Mouse (Mus musculus) G1E-ER4 (cell line): ENCODE measurements at regions not wholly inside any gene's neighbourhood (a gene's known extent, or its start where the extent isn't known, plus 50 kb on each side); places are given as distances from the start of the nearest gene placed in this dataset.

Experiments used
- GATA1 ChIP-seq: IDR thresholded peaks from one replicate; pipeline ENCODE4 v1.8.0; 2012; ENCODE audit warnings: low read length, inconsistent platforms

DNA sequence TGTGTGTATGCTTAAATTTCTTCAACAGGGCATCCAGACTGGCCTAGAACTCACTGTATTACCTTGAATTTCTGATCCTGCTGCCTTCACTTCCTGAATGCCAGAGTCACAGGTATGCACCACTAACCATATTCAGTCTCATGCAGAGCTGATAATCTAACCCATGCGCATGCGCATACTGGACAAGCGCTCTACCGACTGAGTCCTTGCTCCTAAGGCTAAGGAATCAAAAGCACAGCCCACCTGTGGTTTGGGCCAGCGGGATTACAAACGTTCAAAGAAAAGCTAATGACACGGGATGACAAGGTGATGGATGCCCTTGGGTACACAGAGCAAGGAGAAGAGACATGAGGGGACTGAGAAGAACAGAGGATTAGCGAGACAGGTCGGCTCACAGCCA is 160.5 kb downstream of the Zfp36l2 start:
- TF ChIP-seq GATA1 = no peak

DNA sequence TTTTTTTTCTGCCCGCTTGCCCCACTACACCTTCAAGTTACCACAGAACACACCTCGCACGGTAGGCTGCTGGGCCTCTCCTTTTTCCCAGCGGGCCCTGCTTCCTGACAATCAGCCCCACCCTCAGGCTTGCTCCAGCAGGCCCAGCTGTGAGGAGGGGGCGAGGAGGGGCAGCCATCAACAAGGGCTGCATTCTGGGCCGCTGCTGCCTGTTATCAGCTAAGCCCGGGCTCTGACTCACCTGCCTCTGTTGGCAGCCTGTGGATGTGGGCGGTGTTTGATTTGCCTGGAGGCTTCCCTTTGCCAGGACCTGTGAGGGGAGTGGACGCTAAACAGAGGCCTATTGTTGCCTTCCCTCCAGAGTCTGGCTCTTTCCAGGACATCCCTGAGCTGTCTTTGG is 161.6 kb downstream of the Zfp36l2 start:
- TF ChIP-seq GATA1 = no peak

DNA sequence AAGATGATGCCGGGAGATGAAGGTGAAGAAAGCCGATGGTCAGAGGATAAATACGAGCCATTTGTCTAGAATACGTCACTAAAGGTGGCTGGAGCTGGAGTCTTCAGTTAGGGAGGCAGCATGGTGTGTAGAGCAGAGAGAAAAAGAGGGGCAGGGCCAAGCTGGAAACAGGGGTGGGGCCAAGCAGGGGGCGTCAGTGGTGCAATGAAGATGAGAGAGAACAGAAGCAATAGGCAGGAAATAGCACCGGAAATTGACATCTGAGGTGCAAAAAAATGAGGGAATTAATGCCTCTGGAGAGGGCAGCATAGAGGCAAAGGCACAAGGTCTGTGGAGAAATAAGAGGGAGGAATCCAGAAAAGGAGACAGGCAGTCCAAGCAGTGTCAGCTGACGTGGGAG is 165.4 kb downstream of the Zfp36l2 start:
- TF ChIP-seq GATA1 = no peak

DNA sequence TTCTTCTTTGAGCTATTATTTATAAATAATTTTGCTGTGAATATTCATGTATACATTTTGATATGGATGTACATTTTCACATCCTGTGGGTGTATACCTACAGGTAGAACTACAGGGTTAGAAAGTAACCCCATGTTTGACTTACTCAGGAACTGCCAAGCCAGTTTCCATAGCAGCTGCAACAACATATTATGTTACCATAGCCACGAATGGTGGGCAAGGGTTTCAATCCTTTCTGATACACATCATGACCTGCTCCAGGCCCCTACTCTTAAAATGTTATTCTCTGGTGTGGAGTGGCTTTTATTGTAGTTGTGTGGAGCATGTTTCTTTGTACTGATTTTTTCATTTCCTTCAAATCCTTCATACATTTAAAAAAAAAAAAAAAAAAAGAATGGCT is 168.9 kb downstream of the Zfp36l2 start:
- no peak for TF ChIP-seq GATA1

DNA sequence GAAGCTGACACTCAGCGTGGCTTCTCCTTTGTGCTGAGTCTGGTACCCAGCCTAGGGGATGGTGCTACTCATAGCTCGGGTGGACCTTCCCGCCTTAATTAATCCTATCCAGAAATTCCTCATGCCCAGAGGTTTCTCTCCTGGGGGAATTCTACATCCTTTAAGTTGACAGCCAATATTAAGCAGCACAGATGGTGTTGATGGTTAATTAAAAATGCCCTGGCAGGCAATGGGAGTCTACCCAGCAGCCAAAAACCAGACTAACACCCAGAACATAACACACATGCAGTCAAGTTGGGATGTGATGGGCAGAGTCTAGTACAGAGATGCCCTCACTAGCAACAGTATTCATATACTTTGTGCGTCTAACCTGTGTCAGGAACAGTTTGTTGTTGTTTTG is 169.9 kb downstream of the Zfp36l2 start:
- TF ChIP-seq GATA1 = no peak

DNA sequence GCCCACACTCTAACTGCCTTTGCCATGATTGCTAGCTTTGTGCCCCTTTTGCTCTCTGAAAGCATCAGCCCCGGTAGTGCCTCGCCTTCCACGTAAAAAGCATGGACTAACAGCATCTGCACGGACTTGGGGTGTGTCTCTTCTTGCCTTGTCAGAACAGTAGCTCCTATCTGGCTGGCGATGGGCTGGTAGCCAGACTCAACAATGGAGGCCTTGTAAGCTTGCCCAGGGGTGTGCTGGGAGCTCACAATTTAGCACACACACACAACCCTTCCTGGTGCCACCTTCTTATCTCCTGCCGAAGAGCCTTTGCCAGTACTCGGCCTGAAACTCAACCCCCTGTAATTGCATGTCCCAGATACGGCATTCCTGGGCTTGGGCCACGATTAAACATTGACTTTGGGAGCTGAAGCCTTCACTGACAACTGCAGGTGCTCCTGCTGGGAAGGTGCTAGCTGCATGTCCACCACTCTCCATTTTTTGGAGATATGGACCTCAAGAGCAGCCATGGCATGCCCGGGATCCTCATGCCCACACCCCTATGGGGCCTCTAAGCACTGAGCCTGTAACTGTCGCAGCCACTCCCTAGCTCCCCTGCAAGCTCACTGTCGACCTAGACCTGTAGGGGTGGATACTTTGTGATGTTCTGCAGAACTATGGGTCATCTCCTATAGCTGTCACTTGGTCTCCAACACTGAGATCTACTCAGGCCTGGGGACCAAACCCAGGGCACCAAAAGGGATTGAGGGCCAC is 166.7 kb upstream of the Haao start:
- TF ChIP-seq GATA1 = no peak

DNA sequence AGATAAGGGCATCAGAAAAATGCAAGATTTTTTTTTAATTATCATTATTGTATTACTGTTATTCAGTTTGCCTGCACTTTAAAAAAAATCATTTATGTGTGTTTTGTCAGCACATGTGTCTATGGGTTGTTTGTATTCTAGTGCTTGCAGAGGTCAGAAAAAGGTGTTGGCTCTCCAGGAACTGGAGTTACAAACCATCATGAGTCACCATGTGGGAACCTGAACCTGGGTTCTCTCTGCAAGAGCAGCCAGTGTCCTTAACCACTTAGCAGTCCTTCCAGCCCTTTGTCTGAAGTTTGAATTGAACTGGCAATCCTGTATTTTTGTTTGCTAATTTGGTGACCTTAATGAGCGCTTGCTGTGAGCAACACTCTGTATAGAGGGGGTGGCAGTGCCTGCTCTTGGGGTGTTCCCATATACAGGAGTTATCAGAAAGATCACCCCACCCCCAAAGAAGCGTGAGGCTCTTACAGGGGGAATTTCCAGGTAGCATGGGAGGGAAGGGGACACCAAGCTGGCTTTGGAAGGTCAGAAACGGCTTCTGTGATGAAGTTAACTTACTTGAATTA is 162.8 kb upstream of the Haao start:
- no peak for TF ChIP-seq GATA1

DNA sequence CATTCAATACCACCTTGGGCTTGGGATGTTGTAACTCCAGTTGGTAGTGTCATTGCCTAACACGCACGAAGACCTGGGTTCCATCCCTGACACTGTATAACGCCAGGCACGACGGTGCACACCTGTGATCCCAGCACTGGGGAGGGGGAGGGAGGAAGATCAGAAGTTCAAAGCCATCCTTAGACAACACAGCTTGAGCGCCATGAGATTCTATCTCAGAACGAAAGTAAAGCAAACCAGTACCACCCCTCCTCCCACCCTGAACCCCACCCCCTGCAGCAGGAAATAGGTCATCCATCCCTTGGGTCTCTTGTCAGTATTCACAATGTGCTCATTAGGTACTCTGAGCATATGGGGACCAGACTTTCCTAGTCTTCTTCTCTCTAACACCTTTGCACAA is 162.2 kb upstream of the Haao start:
- TF ChIP-seq GATA1 = no peak

DNA sequence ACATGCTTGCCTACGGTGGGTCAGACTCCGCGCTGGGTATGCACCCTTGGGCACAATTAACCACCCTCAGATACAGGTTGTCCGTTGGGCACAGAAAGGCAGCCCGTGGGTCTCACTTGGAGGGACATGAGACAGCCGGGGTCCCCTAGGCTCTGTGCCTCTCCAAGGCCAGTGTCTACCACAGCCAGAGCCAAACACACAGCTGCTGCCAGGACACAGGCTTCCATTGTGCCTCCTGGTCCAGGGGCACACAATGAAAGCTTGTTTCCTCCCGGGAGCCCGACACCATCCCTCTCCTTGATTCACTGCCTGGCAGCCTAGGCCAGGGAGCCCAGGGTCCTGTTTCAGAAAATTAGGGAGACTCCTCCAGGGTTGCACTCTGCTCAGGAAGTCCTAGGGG is 161.4 kb upstream of the Haao start:
- no peak for TF ChIP-seq GATA1

DNA sequence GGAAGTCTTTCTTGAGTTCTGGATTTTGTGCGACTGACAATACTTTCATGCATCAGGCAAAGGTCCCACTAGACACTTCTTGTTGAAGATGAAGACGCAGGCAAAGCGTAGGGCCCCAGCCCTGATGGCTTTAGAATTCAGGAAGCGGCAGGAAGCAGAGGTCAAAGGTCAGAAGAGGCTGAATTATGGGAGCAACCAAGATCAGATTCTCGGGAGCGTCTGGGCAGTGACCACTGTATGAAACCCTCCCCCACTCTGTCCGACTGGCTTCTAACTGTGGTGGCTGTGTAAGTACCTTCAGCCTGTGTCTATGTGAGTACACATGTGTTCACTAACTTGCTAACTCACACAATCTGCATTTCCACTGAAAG is 160.9 kb upstream of the Haao start:
- no peak for TF ChIP-seq GATA1

DNA sequence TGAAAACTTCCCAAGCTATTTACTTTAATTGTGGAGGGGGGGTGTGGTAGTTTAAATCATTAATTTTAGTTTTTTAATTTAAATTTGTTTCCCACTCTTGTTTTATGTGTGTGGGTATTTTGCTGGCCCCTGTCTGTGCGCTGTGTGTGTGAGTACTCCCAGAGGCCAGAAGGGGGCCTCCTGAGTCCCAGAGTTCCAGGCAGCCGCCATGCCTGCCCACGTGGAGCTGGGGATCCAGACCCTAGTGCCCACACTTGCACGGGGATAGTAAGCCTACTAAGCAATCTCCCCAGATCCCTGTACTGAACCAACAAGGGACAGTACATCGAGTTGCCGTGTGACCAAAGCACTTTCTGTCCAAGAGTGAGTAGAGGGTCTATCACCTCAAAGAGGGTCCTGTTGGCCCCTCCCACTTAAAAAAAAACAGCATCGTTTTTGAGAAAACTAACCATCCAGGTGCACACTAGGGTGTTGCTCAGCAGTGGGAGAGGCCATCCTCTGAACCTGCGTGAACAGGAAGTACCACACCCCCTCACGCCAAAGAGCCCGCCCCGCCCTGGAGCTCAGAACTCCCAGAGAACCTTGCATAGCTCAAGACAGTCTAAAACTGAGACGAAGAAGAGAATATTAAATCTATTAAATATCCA is 160.4 kb upstream of the Haao start:
- no peak for TF ChIP-seq GATA1

DNA sequence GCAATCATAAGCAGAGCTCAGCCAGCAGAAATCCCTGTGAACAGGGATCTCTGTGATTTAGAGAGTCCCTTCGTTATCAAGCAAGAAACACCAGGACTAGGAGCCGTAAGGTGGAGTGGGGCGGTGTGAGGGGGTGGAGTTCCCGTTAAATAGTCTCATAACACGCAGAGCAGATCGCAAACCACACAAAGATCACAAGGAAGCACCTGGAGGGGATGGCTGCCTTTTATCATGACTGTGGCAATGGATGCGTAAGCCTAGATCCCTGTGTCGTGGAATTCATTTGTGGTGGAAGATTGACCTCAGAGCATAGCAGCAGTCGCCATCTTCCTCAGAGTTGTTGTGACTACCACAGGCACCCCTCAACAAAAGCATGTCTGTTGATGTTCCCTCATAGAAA is 159.0 kb upstream of the Haao start:
- TF ChIP-seq GATA1 = peak; percentile 30

DNA sequence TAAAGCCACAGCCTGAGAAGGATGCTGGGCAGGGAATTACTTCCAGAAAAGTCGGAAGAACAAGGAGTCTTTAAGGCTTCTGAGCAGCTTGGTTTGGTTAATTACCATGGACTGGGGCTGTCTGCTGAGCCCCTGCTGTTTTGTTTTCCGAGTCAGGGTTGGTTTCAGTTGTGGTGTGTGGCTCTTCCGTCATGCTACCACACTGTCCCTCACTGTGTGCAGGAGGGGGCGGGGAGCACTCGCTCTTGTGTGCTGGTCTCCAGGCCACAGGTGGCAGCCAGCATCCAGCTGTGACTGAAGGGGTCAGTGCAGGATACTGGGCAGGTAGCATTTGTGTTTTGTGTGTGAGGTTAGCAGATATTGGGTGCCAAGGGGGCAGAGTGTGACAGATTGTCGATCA is 156.5 kb upstream of the Haao start:
- TF ChIP-seq GATA1 = no peak

DNA sequence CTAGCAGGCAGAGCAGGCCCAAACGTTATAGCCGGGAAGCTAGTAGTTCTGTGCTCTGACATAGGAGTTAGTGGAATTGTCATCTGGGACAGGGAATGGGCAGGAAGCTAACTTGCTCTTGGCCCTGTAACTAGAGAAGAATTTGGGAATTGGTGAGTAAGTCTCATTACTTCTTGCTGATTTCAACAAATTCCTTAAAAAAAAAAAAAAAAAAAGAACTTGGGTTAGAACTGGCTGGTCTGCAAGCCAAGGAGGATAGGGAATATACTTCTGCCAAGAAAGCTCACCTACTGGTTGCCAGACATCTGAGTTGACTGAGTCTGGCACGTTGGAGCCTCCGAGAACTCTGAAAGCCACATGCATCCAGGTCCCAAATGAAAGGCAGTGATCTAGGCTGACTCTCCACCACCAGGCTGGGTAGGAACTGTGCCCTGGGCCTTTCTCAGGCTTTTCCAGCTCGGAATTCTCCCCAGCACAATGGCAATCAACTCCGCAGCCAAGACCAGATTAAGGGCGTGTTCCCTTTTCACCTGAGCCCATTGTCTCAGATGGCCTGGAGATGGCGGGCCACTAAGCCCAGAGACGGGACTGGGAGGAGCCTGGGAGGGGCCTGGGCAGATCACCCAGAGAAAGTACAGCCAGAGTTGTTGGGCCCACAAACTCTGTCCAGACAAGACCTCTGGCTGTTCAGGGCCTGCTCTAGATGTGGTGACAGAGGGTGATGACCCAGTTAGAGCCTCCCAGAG is 155.9 kb upstream of the Haao start:
- no peak for TF ChIP-seq GATA1

DNA sequence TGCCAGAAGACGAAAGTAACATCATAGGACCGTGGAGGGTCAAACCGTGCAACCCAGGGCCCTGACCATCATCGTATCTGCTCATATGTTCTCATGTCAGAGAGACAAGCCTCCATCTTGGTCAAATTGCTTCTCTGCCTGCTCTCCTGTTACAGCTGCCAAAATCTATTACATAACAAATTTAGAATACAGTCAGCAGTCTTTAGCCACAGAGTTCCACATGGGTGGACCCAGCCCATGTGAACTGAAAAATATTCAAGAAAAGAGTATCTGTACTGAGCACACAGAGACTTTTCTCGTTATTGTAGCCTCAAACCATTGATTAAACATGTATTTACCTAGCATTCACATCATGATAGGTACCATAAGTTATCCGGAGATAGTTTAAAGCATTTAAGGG is 155.2 kb upstream of the Haao start:
- no peak for TF ChIP-seq GATA1

DNA sequence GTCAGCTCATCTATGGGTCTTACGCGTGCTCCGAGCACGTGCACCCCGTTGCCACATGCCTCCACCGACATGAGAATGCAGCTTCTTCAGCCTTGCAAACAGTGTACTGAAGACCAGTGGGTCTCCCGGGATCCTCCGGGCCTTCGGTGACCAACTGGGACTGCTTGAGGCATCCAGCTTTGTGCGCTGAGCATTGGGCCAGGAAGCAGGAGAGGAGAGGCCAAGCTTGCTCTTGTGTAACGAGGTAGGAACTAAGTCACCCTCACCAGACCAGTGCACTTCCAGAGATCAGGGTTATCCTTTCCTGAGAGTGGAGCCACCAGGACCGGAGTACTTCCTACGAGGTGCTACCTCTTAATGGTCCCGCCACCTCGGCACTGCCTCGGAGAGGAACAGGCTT is 154.6 kb upstream of the Haao start:
- no peak for TF ChIP-seq GATA1
